Mouse (Mus musculus): ENCODE data around the gene Spin2-ps6. TPM values are rescaled to one million over a fixed set of nuclear protein-coding genes. Genes with fewer than 3 reads are reported as not detected.

Gene Spin2-ps6
- not detected in 2 replicates for polyA plus RNA-seq (2012; rRNA removed)

GRCm38 (mm10) chrX:33234569-33234968 is at the start of gene Spin2-ps6:
Gene Spin2-ps6, plus strand, starts transcription at chrX:33234869.

Other genes with a start within 250 kb of the Spin2-ps6 start
- gene Btbd35f12, start 78.5 kb downstream of the Spin2-ps6 start, polyA plus RNA-seq (2012; rRNA removed) = not detected in 2 replicates

Measured in central nervous system, embryonic 11.5 days (tissue).